Mouse (Mus musculus) E14TG2a.4 (cell line): Measurements from ENCODE around the gene Tsg101.

Experiments
- CTCF ChIP-seq: conservative IDR thresholded peaks from 2 replicates; pipeline ENCODE4 v1.5.1; 2014; ENCODE audit warnings: low read length
- NANOG ChIP-seq: IDR thresholded peaks from 2 replicates; pipeline ENCODE4 v1.6.1; 2014; ENCODE audit warnings: borderline replicate concordance, low read length, mixed read lengths

DNA sequence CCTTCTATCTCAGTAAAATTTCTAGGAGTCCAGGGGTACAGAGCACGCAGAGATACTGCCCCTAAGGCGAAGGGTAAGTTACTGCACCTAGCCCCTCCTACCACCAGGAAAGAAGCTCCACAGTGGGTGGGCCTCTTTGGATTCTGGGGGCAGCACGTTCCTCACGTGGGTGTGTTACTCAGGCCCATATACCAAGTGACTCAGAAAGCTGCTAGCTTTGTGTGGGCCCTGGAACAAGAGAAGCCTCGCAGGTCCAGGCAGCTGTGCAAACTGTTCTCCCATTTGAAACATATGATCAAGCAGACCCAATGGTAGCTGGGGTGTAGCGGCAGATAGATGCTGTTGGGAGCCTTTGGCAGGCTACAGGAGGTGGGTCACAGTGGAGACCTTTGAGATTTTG, 60.7 kb downstream of the Tsg101 start:
- no peak for TF ChIP-seq CTCF
- no peak for TF ChIP-seq NANOG
